Mouse (Mus musculus) erythroid progenitor cell, adult 5-6 weeks (primary cell): Measurements from ENCODE around the gene Pank1. TPM values are rescaled to one million over a fixed set of nuclear protein-coding genes. Genes with fewer than 3 reads are reported as not detected.

ENCODE experiments used
- ATAC-seq: replicated peaks from 2 replicates; pipeline ENCODE4 v1.8.0; 2016; ENCODE audit warnings: moderate number of reproducible peaks, mild to moderate bottlenecking, moderate TSS enrichment, inconsistent platforms; ENCODE audit not compliant: poor library complexity, low FRiP score, severe bottlenecking
- total RNA-seq, 2 experiments: library from RNA; stranded (forward) in 1 of 2; stranded (reverse) in 1 of 2; fragments of 150-400 nt in 1 of 2; fragments of 186-747, 209-891 nt in 1 of 2; gene quantifications; 2 replicates each; pipeline versions ENCODE4 v1.2.3 to v1.2.4; 2015 to 2017; ENCODE audit warnings: low replicate concordance in 2 of 2

The Pank1 gene
- total RNA-seq, 2 experiments from 2014 or later, result 2.2 to 2.9 TPM

GRCm38 (mm10) chr19:34770764-34771163, 108.5 kb downstream of the Pank1 start:
- no peak for ATAC-seq

DNA sequence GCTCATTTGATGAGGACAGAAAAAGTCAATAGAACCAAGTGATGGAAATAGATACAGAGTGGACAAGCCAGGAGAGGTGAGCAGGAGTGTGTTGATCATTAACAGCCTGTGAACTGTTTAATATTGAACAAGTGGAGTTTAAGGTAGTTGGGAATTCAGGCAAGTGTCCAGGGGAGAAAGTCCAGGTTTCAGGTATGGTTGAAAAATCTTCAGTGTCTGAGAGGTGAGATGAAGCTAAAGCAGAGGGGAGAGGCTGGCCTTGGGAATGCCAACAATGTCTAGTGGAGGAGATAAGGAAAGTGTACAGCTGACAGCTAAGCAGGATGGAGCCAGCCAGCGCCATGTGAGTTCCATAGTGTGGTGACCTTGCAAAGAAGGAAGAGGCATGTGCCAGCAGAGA, 120.5 kb downstream of the Pank1 start:
- ATAC-seq, result no peak

Other genes with a start within 250 kb of the Pank1 start
- gene Ifit1bl2, start 238.7 kb downstream of the Pank1 start, total RNA-seq (2015; ENCODE audit: low replicate concordance), result 2.1 and 2.5 TPM in 2 replicates
- 1.8 TPM in 1 of 2 replicates, not detected in the other for gene Ifit1bl2, start 238.7 kb downstream of the Pank1 start, total RNA-seq (2017; ENCODE audit: low replicate concordance)
- gene Ifit1, start 238.6 kb downstream of the Pank1 start, total RNA-seq (2015; ENCODE audit: low replicate concordance), result 4.0 and 9.6 TPM in 2 replicates
- gene Ifit1, start 238.6 kb downstream of the Pank1 start, total RNA-seq (2017; ENCODE audit: low replicate concordance), result 4.9 and 11.6 TPM in 2 replicates
- gene Slc16a12, start 132.2 kb downstream of the Pank1 start, total RNA-seq (2015; ENCODE audit: low replicate concordance), result 0.36 TPM in 1 of 2 replicates, not detected in the other
- not detected in 2 replicates for gene Slc16a12, start 132.2 kb downstream of the Pank1 start, total RNA-seq (2017; ENCODE audit: low replicate concordance)
- 189 and 228 TPM in 2 replicates for gene Kif20b, start 42.9 kb upstream of the Pank1 start, total RNA-seq (2015; ENCODE audit: low replicate concordance)
- 257 and 330 TPM in 2 replicates for gene Kif20b, start 42.9 kb upstream of the Pank1 start, total RNA-seq (2017; ENCODE audit: low replicate concordance)